Mouse (Mus musculus) adrenal gland, postnatal 10 days (tissue): ENCODE results near the gene Pigs. TPM values are rescaled to one million over a fixed set of nuclear protein-coding genes. Genes with fewer than 3 reads are reported as not detected.
A peak's percentile ranks its signal among the peaks of the same experiment; 100 is the strongest.

Experiments
- DNase-seq: peaks from one replicate; pipeline ENCODE4 v3.0.0; 2021; ENCODE audit warnings: mixed read lengths
- total RNA-seq, 2 experiments: library from RNA; stranded (reverse); gene quantifications; 2 replicates each; pipeline ENCODE4 v1.2.3; 2021

The Pigs gene
- total RNA-seq, 2 experiments from 2014 or later: 40.1 to 40.3 TPM

DNA sequence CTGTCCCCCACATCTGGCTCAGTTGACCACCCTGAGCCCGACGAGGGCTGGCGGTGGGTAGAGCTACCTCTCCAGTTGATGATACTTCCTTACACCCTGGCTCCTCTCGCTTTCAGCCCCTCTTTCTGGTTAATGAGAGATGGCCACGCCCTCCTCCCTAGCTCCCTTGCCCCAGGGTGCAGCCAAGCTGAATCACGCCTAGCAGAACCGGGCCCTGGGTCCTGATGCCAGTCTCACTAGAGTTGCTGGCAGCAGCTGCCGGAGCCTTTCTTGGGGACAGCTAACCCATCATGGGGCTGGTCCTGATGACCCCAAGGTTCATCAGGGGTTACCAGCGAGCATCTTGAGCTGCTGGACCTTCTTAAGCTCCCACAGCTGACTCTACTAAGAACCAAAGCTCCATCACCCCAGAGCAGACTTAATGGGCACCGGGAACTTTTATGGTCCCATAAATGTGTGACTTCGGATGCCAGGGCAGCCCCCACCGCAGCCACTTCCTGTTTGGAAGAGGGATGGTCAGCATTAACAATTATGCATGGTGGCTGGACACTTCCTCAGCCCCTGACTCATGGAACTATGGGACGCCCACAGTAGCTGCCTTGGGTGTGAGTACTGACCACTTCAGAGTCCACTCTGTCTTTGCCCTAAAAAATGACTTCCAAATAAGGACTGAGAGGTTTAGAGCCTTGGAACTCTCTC lies 35.2 kb downstream of the Pigs start:
- no peak for DNase-seq

DNA sequence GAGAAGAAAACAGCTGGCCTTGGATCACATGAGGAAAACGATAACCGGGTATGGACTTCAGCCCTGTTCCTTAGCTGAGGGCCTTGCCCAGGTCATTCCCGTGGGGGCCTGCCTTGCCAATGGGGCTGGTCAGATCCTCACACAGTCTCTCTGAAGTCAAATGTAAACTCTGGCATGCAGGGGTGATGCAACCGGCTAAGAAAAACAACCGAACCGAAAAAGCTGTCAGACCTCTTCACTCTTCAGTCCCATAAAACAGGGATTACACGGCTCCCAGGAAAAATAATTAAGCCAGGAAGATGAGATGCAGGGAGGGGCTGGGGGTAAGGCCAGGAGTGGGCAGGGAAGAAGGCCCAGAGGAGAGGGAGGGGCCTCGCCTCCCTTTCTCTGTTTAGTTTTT lies 35.9 kb downstream of the Pigs start:
- peak; percentile 75 for DNase-seq

DNA sequence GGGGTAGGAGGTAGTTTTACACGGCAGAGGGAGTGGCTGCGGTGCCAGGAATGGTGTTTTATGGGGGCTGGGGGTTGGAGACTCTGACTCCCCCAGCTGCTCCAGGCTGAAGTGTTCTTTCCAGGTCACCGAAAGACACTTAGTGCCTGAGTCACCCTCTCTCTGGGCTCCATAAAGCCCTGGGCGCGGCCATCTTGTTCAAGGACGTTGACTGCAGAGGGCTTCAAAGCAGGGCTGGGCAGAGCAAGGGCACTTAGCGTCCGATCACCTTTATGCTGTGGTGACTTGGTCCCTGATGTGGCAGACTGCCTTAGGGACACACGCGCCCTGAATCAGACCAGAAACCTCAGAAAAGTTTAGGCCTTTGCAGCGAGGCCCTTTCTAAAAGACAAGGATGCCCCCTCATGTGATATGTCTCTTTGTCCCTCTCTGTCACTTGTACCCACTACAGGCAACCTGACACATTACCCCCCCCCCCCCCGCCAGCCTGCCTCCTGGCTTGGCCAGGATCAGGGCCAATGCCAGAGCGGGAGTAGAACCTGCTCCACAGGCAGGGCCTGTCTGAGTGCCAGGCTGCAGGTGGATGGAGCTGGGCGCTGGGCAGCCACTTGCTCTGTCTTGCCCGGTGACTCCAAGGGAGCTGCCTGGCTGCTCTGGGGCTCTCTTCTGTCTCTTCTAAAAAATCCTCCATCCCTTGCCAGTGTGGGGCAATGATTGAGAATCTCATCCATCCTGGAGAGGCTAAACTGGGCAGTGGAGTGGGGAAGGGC lies 39.4 kb downstream of the Pigs start:
- peak; percentile 50 for DNase-seq

DNA sequence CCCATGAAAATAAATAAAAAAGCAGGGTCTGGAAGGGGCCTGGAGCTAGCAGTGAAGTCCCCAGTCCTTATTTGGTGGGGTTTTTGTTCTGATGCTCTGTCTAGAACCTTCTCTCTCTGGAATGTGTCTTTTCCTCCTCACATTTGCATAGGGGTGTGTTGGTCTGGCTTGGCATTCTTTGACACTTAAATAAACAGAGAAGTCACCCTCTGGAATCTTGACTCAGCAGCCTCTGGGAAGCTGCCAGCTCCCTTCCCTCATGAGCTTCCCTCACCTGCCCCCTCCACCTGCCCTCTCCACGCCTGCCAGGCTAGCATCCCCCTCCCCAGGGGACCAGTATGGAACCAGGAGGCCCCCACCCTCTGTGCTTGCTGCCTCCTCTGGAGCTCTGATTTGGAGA lies 42.2 kb downstream of the Pigs start:
- DNase-seq: no peak

DNA sequence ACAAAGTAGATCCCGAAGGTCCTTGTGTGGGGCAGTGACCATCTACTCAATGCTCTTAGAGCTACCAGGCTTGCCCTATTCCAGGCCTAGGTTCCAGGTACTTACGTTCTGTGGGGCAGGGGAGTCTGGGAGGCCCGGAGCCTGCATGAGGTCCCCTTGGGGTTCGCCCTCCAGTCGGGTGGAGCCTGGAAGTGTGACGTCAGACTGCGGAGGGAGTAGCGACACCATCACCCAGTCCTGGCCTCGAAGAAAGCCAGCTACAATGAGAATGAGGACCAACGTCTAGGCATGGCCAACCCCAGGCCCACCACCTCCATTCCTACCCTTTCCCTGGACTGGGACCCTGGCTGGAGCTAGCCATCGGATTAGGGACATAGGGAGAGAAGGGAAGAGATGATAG lies 43.5 kb downstream of the Pigs start:
- no peak for DNase-seq

DNA sequence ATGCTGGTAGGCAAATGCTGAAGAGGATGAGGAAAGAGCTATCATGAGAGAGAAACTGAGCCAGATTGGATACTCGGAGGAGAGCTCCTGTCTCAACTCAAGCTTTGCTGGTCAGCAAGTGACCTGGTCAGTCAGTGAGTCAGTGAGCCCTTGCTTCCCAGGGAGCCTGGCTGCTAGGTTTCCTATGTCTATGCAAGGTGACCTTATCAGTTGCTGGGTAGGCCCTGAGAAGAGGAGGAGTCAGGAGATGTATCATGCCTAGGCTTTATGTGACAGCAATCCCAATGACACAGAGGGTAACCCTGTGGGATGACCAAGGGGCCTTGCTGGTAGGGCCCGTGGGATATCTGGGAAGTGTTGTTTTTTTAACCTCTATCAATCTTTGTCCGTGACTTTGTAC lies 44.0 kb downstream of the Pigs start:
- DNase-seq: peak; percentile 48

DNA sequence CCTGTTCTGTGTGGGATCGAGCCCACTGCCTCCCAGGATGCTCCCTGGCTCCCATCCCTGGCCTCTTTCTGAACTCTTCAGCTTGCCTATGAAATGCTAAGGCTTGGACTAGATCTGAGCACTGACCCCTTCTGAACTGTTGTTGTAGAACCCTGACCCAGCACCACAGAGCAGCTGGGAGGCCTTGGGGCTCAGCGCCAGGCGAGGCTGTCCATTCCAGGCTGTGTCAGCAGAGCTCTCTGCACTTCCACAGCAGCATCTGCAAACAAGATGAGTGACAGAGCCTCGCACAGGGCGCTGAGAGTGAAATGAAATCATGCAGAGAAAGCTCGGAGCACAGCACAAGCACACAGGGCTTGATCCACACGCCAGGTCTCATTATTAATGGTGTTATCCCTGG lies 44.4 kb downstream of the Pigs start:
- DNase-seq: peak; percentile 82

DNA sequence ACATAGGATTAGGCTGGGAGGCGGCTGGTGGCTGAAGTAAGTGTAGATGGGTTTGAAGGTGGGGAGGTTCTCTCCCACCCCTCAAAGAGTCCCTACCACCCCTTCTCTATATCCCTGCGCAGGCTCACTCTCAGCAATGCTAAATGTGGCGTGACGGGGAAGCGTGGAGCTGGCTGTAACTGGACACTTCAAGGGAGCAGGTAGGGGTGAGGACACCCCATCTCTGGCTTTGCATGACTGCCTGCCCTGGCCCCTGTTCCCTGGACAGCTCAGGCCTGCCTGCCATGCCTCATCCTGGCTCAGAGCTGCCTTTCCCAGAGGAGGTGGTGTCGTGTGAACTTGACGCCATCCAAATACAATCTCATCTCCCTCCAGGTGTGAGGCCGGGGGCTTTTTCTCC lies 45.9 kb downstream of the Pigs start:
- DNase-seq: no peak

DNA sequence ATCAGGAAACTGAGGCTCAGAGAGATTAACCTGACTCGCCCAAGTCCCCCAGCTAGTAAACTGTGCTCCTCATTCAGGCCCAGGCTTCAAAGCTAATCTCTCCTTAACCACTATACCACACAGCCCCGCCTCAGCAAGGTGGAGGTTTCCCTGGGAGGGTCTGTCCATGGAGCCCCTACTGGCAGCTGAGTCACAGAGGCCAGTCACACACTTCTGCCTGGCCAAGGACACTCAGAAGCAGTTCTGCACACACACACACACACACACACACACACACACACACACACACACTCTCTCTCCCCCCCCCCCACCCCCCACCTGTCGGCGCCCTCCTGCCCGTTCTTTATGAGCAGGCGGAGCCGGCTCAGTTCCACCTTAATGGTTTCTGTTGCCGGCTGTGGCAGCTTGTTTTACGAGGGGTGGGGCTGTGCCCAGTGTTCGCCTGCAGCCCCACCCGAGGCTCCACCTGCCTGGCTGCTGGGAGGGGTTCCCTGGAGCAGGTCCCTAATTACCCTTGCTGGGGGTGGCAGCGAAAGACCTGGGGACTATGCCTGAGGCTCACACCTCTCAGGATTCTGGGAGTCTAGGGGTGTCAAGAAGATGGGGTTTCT lies 49.4 kb downstream of the Pigs start:
- no peak for DNase-seq

DNA sequence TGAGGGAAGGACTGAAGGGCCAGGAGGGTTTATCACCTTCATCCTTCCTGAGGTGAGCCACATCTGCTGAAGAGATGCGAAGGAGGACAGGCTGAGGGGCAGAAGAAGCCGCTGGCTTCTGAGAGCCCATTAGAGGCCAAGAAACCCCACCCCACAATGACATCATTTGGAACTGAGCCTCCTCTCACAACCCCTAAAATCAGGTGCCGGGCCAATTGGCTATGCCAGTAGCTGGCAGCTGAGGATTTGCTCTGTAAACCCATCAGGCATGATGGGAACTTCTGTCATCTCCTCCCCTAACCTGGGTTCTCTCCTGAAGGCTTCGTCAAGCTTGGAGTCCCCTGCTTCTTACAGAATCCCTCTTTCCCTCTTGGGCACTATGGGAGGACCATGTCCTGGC lies 52.1 kb downstream of the Pigs start:
- DNase-seq: no peak

DNA sequence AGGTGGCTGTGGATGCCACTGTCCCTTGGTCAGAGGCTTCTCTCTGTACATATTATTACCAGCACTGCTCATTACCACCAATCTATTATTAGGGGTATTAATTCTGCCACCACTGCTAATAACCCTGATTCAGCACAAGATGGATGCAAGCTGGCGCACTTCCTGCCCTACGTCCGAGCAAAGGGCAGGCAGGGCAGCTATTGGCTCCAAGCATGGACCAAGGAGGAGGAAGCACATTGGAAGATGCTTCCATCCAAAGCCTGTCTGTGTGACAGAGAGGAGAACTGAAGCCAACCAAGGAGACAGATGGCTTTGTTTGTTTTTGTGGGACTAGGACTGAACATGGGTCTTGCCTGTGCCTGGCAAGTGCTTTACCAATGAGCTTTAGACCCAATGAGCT lies 52.8 kb downstream of the Pigs start:
- DNase-seq: no peak

DNA sequence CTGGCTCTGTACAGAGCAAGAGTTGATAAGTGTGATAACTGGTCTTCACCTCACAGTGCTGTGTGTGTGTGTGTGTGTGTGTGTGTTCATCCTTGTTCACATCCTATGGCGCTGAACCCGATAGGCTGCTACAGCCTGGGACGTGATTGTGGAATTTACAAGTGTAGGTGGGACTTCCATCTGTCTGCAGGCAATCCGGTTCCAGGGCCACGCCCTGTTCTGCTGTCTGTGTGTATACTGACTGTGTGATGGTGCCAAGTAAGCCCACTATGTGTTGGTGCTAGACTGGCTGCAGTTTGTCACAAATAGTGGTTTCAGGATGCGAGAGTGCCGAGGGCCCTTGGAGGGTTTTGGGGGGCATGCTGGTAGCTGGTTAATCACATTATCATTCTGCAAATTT lies 54.1 kb downstream of the Pigs start:
- no peak for DNase-seq

DNA sequence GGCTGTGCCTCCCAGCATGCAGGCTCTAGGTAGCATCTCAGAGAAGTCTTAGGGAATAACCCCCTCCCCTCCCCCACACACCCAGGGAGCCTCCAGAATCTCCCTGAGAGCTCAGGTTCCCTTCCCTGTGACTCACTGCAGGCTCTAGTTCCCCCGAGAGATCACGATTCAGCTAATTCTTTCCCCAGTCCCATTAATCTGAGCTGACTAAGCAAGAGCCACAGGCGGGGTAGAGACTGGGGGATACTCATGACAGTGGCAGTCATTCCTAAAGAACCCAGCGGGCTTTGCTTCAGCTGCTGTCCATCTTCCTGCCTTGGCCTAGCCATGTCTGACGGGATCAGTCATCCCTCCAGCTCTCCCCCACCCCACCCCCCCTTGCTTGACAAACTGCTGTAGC lies 54.5 kb downstream of the Pigs start:
- no peak for DNase-seq

DNA sequence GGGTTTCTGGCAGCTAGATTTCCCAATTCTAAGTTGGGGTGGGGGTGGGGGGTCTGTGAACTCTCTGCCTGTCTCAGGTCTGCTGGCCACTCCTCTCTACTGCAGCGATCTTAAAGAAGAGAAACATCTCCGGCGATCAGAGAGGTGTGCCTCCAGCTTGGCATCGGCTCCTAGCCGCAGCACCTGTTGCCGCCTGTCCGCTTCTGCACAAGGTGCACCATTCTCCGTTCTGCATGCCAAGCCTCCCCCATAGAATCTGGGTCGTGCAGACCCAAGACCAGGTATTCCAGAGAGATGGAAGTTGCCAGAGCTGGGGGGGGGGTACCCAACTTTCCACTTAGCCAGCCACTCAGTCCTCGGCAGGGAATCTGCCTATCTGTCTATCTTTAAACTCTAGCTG lies 57.6 kb downstream of the Pigs start:
- no peak for DNase-seq

DNA sequence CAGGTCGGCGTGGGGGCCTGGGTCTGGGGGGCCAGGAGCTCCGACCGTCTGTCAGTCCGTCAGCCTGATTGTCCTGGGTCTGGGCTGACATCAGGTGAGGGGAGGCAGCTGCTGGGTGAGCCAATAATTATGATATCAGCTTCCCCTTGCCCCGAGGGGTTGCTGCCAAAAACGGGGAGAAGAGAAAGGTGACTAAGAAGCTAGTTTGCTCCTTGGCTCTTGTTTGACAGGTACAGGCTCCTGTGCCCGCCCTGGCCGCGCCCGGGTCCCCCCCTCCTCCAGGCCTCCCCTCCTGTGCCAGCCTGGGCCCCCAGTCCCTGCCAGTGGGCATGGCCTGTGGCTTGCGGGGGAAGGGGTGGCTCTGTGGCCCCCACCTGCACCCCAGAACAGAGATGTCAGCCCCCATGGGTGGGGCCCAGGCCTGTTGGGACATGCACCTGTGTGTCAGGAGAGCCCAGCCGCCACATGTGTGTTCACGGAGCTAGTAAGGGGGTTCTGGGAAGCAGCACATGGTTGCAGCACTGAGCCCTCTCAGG lies 58.4 kb downstream of the Pigs start, which contains the start of gene Foxn1:
TSS of gene Foxn1 (minus strand) at position 51 of the 536 bp plus-strand sequence.
- no peak for DNase-seq

Other genes with a start within 250 kb of the Pigs start
- 10 to 100 TPM; 30.4 to 35.0 TPM for gene Eral1, start 248.0 kb upstream of the Pigs start, total RNA-seq
- 10 to 100 TPM; 14.7 to 15.3 TPM for gene Fam222b, start 233.8 kb upstream of the Pigs start, total RNA-seq
- gene Traf4, start 162.8 kb upstream of the Pigs start, total RNA-seq: 10 to 100 TPM; 52.2 to 53.0 TPM
- gene Nek8, start 151.7 kb upstream of the Pigs start, total RNA-seq: 10 to 100 TPM in 1 of 2 experiments, 1 to 10 TPM in 1; 8.6 to 10.9 TPM
- 10 to 100 TPM; 34.4 to 45.6 TPM for gene Tlcd1, start 151.7 kb upstream of the Pigs start, total RNA-seq
- 1,000 to 10,000 TPM; 1,780 to 1,853 TPM for gene Rpl23a, start 144.8 kb upstream of the Pigs start, total RNA-seq
- gene Rab34, start 140.0 kb upstream of the Pigs start, total RNA-seq: 100 to 1,000 TPM in 1 of 2 experiments, 10 to 100 TPM in 1; 93.0 to 100 TPM
- 10 to 100 TPM; 14.8 to 18.1 TPM for gene Proca1, start 135.0 kb upstream of the Pigs start, total RNA-seq
- gene Sdf2, start 82.7 kb upstream of the Pigs start, total RNA-seq: 10 to 100 TPM; 67.9 to 68.2 TPM
- 10 to 100 TPM; 46.9 to 50.9 TPM for gene Supt6, start 82.4 kb upstream of the Pigs start, total RNA-seq
- gene 2610507B11Rik, start 66.7 kb upstream of the Pigs start, total RNA-seq: 100 to 1,000 TPM; 138 to 184 TPM
- 1 to 10 TPM in 1 of 2 experiments, under 1 TPM in 1; 0.57 to 2.2 TPM for gene BC030499, start 37.6 kb upstream of the Pigs start, total RNA-seq
- 10 to 100 TPM; 11.2 to 16.1 TPM for gene Spag5, start 26.9 kb upstream of the Pigs start, total RNA-seq
- 1 to 10 TPM; 8.3 to 8.6 TPM for gene Aldoc, start 5.4 kb upstream of the Pigs start, total RNA-seq
- gene Unc119, start 15.1 kb downstream of the Pigs start, total RNA-seq: 10 to 100 TPM; 36.1 to 42.5 TPM
- gene Foxn1, start 58.1 kb downstream of the Pigs start, total RNA-seq: under 1 TPM in 1 of 2 experiments, not detected in 1; 0.09 TPM
- gene Slc13a2, start 93.8 kb downstream of the Pigs start, total RNA-seq: not detected
- gene Slc46a1, start 137.3 kb downstream of the Pigs start, total RNA-seq: 10 to 100 TPM; 13.2 to 14.8 TPM
- 1 to 10 TPM; 3.2 to 5.5 TPM for gene Sarm1, start 169.3 kb downstream of the Pigs start, total RNA-seq
- 100 to 1,000 TPM; 229 to 546 TPM for gene Vtn, start 170.7 kb downstream of the Pigs start, total RNA-seq
- gene Sebox, start 175.0 kb downstream of the Pigs start, total RNA-seq: not detected
- gene Tmem199, start 183.8 kb downstream of the Pigs start, total RNA-seq: 10 to 100 TPM; 21.3 to 25.1 TPM
- 100 to 1,000 TPM; 188 to 199 TPM for gene Poldip2, start 183.8 kb downstream of the Pigs start, total RNA-seq
- gene Tnfaip1, start 207.9 kb downstream of the Pigs start, total RNA-seq: 10 to 100 TPM; 52.2 to 55.1 TPM
- 10 to 100 TPM; 69.1 to 71.5 TPM for gene Ift20, start 207.9 kb downstream of the Pigs start, total RNA-seq
- gene Tmem97, start 222.4 kb downstream of the Pigs start, total RNA-seq: 10 to 100 TPM; 39.1 to 40.9 TPM